Mouse (Mus musculus) olfactory bulb, adult 2 months (tissue): ENCODE measurements around the gene Gfap.

Source experiments
- CTCF ChIP-seq: fragments of 200-500 bp; IDR thresholded peaks from 2 replicates; pipeline ENCODE4 v1.5.1; 2012; ENCODE audit warnings: low read depth, mild to moderate bottlenecking, low read length, moderate library complexity; ENCODE audit not compliant: insufficient read depth
- POLR2A ChIP-seq: fragments of 200-500 bp; IDR thresholded peaks from 2 replicates; pipeline ENCODE4 v1.6.1; 2012; ENCODE audit warnings: mild to moderate bottlenecking, low read depth, low read length, moderate library complexity; ENCODE audit not compliant: insufficient read depth

DNA sequence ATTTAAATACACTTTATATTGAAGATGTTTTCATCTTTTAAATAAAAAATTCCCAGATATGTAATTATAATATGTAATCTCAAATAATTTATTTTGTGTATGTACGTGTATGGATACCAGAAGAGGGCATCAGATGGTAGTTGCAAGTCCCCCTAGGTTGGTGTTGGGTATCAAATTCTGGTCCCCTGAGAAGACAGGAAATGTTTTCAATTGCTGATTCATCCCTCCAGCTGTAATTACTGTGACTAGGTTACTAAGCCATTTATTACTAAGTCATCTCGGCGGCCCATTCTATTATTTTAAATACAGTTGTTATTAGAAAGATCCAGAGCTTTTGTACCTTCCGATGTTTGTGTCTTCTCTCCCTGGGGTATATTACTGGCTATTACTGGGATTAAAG lies 17.4 kb upstream of the Gfap start:
- TF ChIP-seq CTCF (no peak), POLR2A (no peak)
